Mouse (Mus musculus): ENCODE data around the gene Gnai2.

- TF ChIP-seq POLR2A (IDR thresholded peaks at IDR 0.05; ENCODE audit: extremely low read depth, insufficient read depth, low read length) (no peak), CTCF (IDR thresholded peaks at IDR 0.05; ENCODE audit: extremely low read depth, insufficient read depth, low read length) (no peak)
Observed at GRCm38 (mm10) chr9:107619546-107619879, 15.7 kb downstream of the Gnai2 start.
